Mouse (Mus musculus): ENCODE measurements at regions not wholly inside any gene's neighbourhood (a gene's known extent, or its start where the extent isn't known, plus 50 kb on each side); places are given as distances from the start of the nearest gene placed in this dataset.

DNA sequence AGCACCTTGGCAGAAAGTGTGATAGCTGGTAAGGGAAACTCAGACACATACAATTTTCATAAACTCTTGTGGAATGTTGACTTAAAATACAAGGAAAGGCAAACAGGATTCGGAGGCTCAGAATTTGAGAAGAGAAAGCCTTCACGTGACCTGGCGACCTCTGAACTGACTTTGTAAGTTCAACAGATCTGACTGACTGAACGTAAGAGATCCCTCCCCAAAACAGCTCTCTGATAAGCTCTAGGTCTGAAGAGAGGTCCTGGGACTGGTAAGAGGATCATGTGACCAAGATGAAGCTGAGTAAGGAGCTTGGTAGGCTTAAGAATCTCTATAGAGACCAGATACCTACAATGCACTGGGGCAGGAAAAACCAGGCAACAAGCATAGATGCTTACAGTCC is 55.7 kb upstream of the Tab2 start:
- Histone ChIP-seq H3K4me2 (replicated peaks) (no peak overlapping the region), H3K27me3 (no peaks in the 10 kb centered on the region), H3K36me3 (no peaks in the 10 kb centered on the region), H3K9me3 (no peaks in the 10 kb centered on the region), H3K9ac (replicated peaks) (no peak overlapping the region), H3K27ac (replicated peaks) (no peak overlapping the region), H3K4me1 (peaks cover 8% of the 10 kb centered on the region; the same call in 1 of the 2 replicates), H3K4me3 (no peak overlapping the region)
- no peak for ATAC-seq (ENCODE audit: low FRiP score, low read depth)
- WGBS = 63% methylated on average over 4 of the region's 4 CpGs

DNA sequence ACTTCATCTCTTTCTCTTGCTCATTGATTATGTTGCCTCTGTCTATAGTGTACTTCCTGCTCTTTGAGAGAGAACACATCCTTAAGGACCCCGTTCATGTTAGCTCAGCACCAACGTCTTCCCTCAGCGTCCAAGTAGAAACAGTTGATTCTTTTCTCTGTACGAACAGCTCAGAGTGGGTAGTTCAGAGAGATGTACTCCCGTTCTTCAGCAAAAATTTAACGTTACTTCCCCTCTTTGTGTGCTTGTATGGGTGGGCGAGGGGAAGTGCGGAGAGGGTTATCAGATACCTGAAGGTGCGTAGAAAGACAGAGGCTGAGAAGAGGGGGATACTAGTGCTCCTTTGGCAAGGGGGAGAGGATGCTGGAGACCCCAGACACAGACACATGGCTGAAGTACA is 55.1 kb upstream of the Tab2 start:
- no peaks in the 10 kb centered on the region for H3K27me3 ChIP-seq
- H3K4me1 ChIP-seq = peaks cover 8% of the 10 kb centered on the region; the same call in 1 of the 2 replicates
- no peak overlapping the region for H3K27ac ChIP-seq (replicated peaks)
- H3K9ac ChIP-seq (replicated peaks) = no peak overlapping the region
- no peak overlapping the region for H3K4me3 ChIP-seq
- no peak overlapping the region for H3K4me2 ChIP-seq (replicated peaks)
- ATAC-seq (ENCODE audit: low FRiP score, low read depth) = no peak
- H3K36me3 ChIP-seq = no peaks in the 10 kb centered on the region
- H3K9me3 ChIP-seq = no peaks in the 10 kb centered on the region
- WGBS = 91% methylated on average over 9 of the region's 9 CpGs

DNA sequence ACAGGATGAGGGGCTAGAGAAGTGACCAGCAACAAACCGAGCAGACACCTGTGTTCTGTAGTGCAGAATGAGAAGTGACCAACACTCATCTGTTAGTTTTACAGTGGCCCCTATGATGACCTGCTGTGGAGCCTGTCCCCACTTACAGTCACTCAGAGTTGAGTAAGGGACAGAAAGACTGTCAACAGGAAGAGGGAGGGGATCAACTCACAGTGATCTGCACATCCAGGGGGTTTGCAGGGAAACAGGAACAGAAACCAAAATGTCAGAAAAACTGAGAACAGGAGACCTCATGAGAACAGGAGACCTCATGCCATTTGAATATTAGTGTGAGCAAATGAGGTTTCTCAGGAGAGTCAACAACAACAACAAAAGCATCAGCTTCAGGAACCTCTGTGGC is 53.8 kb upstream of the Tab2 start:
- H3K9me3 ChIP-seq = no peaks in the 10 kb centered on the region
- H3K4me3 ChIP-seq = no peak overlapping the region
- no peak overlapping the region for H3K27ac ChIP-seq (replicated peaks)
- peaks cover 8% of the 10 kb centered on the region; the same call in 1 of the 2 replicates for H3K4me1 ChIP-seq
- WGBS = 82% methylated on average over 1 of the region's 1 CpGs
- no peaks in the 10 kb centered on the region for H3K27me3 ChIP-seq
- no peak overlapping the region for H3K9ac ChIP-seq (replicated peaks)
- H3K36me3 ChIP-seq = no peaks in the 10 kb centered on the region
- ATAC-seq (ENCODE audit: low FRiP score, low read depth) = no peak
- H3K4me2 ChIP-seq (replicated peaks) = no peak overlapping the region

DNA sequence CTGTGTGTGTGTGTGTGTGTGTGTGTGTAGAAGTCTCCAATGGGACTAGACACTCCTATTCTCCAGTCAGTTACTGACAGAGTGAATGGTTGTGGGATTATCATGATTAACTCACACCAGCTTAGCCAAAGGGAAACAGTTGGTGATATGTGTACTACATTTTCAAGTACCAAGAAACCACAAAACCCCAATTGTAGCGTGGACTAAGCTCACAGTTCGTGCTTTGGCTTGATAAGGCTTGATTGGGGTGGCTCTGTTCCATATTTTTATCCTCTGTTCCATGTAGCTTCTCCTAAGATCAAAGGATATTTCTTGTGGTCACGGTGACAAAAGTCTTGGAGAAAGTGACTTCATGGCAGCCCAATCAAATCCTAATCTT is 51.9 kb upstream of the Tab2 start:
- Histone ChIP-seq H3K4me1 (peaks cover 8% of the 10 kb centered on the region; the same call in 1 of the 2 replicates), H3K27ac (replicated peaks) (no peak overlapping the region), H3K27me3 (no peaks in the 10 kb centered on the region), H3K4me3 (no peak overlapping the region), H3K36me3 (no peaks in the 10 kb centered on the region), H3K9ac (replicated peaks) (no peak overlapping the region), H3K4me2 (replicated peaks) (no peak overlapping the region), H3K9me3 (no peaks in the 10 kb centered on the region)
- 53% methylated on average over 3 of the region's 3 CpGs for WGBS
- ATAC-seq (ENCODE audit: low FRiP score, low read depth) = 0 out of 2 replicates have a peak, but pooled peaks have one; percentile 12

DNA sequence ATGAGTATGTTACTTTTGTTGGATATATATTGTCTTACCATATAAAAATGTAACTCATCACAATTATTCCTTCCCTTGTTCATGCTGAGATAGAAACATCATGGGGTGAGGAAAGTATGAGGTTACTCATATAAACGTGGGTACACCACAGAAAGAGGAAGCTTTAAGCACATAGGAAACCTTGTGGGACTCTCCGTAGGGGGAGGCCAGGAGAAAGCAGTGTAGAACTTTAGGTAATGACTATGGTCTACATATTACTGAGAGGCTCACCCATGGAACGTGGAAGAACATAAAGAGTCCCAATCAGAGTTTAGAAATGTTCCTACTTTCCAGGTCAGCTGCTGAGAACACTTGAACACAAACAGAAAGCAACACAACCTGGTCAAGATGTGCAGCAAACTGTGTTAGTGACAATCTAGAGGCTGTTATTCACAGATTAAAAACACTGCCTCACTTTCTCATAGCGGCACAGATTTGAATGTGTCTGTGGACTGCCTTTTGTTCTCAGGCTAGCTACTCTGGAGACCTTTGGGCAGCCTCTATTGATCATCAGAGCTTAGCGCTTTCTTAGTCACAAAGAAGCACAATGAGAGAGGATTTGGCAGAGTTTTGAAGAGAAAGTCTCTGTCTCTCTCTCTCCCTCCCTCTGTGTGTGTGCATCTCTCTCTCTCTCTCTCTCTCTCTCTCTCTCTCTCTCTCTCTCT is 51.4 kb upstream of the Tab2 start:
- Histone ChIP-seq H3K4me1 (peaks cover 8% of the 10 kb centered on the region; the same call in 1 of the 2 replicates), H3K36me3 (no peaks in the 10 kb centered on the region), H3K27me3 (no peaks in the 10 kb centered on the region), H3K4me3 (no peak overlapping the region), H3K9me3 (no peaks in the 10 kb centered on the region), H3K9ac (replicated peaks) (no peak overlapping the region), H3K27ac (replicated peaks) (no peak overlapping the region), H3K4me2 (replicated peaks) (no peak overlapping the region)
- 28% methylated on average over 5 of the region's 5 CpGs for WGBS
- ATAC-seq (ENCODE audit: low FRiP score, low read depth) = 0 out of 2 replicates have a peak, but pooled peaks have one; percentile 19
